In genomic region chr13:12693593-12694118, GRCm38 (mm10) we compare ENCODE assay signal across 5 mouse cellular contexts.
DNase-seq lines count a peak whose midpoint lies in the region; ATAC-seq and TF ChIP-seq lines count a peak whose summit lies in the region.
"Not testable (repeated sequence)": the region's sequence is repeated elsewhere in the genome, so short reads cannot be mapped to it uniquely, and the experiment has no call there.

No protein-coding gene starts in this region.

- not testable (repeated sequence) for H3K4me3 ChIP-seq in embryonic facial prominence, embryonic 15.5 days (replicated peaks); intestine, embryonic 15.5 days (replicated peaks); lung, embryonic 14.5 days (ENCODE audit: low read depth, low read length); stomach, embryonic 15.5 days (replicated peaks); stomach, postnatal 0 days (ENCODE audit: low read depth, low read length)

- H3K27me3 ChIP-seq in embryonic facial prominence, embryonic 15.5 days; intestine, embryonic 15.5 days (replicated peaks); lung, embryonic 14.5 days (ENCODE audit: insufficient read depth, low read length); stomach, embryonic 15.5 days (replicated peaks); stomach, postnatal 0 days (ENCODE audit: control insufficient read depth, insufficient read depth, low read length): not testable (repeated sequence)

- not testable (repeated sequence) for H3K9me3 ChIP-seq in embryonic facial prominence, embryonic 15.5 days (replicated peaks); intestine, embryonic 15.5 days; lung, embryonic 14.5 days (ENCODE audit: low read depth, low read length); stomach, embryonic 15.5 days; stomach, postnatal 0 days (ENCODE audit: control insufficient read depth, low read length)

- not testable (repeated sequence) for H3K4me1 ChIP-seq in embryonic facial prominence, embryonic 15.5 days; intestine, embryonic 15.5 days (replicated peaks); lung, embryonic 14.5 days (ENCODE audit: insufficient read depth); stomach, embryonic 15.5 days; stomach, postnatal 0 days (replicated peaks; ENCODE audit: control insufficient read depth, insufficient read depth)

- ATAC-seq in embryonic facial prominence, embryonic 15.5 days (ENCODE audit: insufficient number of reproducible peaks, low FRiP score, low TSS enrichment, low read depth), result peak; percentile 53; the same call in 1 of the 2 replicates
- peak; percentile 56 for ATAC-seq in intestine, embryonic 15.5 days
- ATAC-seq in lung, embryonic 14.5 days (ENCODE audit: insufficient read depth), result peak; percentile 42; the same call in 1 of the 2 replicates
- ATAC-seq in stomach, embryonic 15.5 days (ENCODE audit: insufficient read depth, low FRiP score, low read depth), result peak; percentile 57
- ATAC-seq in stomach, postnatal 0 days (ENCODE audit: low FRiP score, low TSS enrichment), result peak; percentile 36; the same call in 1 of the 2 replicates

- H3K4me2 ChIP-seq in embryonic facial prominence, embryonic 15.5 days (replicated peaks); intestine, embryonic 15.5 days (replicated peaks); lung, embryonic 14.5 days; stomach, embryonic 15.5 days; stomach, postnatal 0 days (replicated peaks; ENCODE audit: low read depth): not testable (repeated sequence)

- H3K9ac ChIP-seq in embryonic facial prominence, embryonic 15.5 days; intestine, embryonic 15.5 days; lung, embryonic 14.5 days; stomach, embryonic 15.5 days; stomach, postnatal 0 days (ENCODE audit: low read length): not testable (repeated sequence)

- WGBS in embryonic facial prominence, embryonic 15.5 days, result 48% methylated on average over 6 of the region's 7 CpGs
- 42% methylated on average over 5 of the region's 7 CpGs for WGBS in intestine, embryonic 15.5 days
- WGBS in lung, embryonic 14.5 days, result 33% methylated on average over 5 of the region's 7 CpGs
- 53% methylated on average over 6 of the region's 7 CpGs for WGBS in stomach, embryonic 15.5 days
- 46% methylated on average over 4 of the region's 7 CpGs for WGBS in stomach, postnatal 0 days

- TF ChIP-seq CTCF in lung, embryonic 14.5 days (IDR thresholded peaks at IDR 0.05; ENCODE audit: low read depth); stomach, postnatal 0 days (IDR thresholded peaks at IDR 0.05; ENCODE audit: low read depth): not testable (repeated sequence)

- DNase-seq in lung, embryonic 14.5 days; stomach, postnatal 0 days (ENCODE audit: low spot score): not testable (repeated sequence)

- not testable (repeated sequence) for H3K27ac ChIP-seq in embryonic facial prominence, embryonic 15.5 days (replicated peaks); intestine, embryonic 15.5 days; lung, embryonic 14.5 days (ENCODE audit: low read depth); stomach, embryonic 15.5 days; stomach, postnatal 0 days (replicated peaks)

- TF ChIP-seq EP300 in stomach, postnatal 0 days (optimal IDR thresholded peaks at IDR 0.05), result not testable (repeated sequence)

- H3K36me3 ChIP-seq in embryonic facial prominence, embryonic 15.5 days; intestine, embryonic 15.5 days; lung, embryonic 14.5 days (ENCODE audit: insufficient read depth); stomach, embryonic 15.5 days; stomach, postnatal 0 days (ENCODE audit: control insufficient read depth, insufficient read depth, low read length): not testable (repeated sequence)
